Mouse (Mus musculus): ENCODE data around the gene Col18a1.

Gene Col18a1

DNA sequence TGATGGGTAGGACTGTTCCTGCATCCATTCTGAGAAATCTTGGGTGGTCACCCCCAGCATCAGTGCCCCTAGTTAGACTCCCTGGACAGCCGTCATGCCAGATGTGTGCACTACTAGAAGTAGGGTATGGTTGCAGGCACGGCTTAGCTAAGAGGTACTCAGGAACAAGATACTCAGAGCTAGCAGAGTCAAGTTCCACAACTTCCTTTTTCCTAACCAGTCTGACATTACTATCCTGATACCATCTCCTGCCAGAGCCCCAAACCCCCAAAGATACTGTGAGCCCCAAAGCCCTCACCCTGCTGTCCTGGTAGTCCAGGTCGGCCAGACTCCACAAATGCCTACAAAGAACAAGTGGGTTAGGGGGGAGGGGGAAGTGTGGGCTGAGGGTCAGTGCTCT lies 102.1 kb downstream of the Col18a1 start:
- no peak for DNase-seq (ENCODE audit: low read depth, low spot score)

DNA sequence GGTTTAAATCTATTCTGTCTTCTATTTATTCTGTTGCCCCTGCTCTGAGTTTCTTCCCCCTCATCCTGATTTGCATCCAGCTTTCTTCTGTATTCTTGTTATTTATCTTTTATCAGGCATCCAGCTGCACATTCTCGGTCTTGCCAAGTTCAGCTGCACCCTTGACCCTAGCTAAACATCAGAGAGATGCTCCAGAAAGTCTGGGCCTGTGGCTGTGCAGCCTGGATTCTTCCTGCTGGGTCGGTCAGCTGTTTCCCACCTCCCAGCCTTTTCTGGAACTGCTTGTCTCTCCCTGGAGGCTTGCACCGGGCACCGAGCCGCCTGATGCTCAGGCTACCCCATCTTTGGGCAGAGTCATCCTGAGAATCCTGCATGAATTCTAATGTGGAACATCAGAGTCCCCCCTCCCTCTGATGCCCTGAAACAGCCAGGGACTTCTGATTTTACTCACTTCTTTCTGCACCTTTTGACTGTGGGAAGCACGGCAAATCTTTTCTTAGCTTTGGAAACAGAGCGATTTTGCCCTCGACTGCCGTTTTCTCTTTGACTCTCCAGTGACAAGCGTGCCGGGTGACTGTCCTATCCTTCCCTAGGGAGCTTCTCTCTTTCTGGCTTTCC lies 103.8 kb downstream of the Col18a1 start:
- peak; percentile 24 for DNase-seq (ENCODE audit: low read depth, low spot score)

DNA sequence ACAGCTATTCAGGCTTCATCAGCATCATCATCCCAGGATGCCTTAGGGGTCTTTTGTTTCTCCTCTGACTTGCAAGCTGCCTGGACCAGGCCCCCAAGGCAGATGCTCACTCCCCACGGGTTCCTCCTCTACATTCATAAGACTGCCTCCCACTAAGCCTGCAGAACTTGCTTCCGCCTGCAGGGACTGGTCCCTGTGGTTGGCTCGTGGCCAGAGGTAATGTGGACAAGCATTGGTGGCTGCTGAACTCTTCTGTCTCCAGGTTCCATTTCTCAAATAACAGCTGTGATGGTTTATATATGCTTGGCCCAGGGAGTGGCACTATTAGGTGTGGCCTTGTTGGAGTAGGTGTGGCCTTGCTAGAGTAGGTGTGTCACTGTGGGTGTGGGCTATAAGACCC lies 104.9 kb downstream of the Col18a1 start:
- DNase-seq (ENCODE audit: low read depth, low spot score), result no peak

DNA sequence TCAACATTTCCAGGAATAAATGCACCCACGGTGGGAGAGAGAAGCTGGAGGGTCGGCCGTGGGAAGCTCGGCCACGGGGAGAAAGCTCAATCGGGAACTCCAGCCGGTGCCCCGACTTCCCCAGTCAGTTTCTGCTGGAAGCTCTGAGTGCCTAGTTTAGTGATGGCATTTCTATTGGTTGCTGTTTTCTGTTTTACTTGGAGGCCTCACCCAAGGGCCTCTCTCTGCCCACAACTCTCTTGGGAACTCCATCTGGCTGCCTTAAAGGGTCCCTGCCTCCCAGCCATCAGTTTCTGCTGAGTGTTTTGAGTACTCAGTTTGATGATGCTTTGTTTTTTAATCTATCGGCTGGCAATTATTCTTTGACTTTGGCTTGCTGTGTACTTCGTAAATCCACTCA lies 109.6 kb downstream of the Col18a1 start:
- no peak for DNase-seq (ENCODE audit: low read depth, low spot score)

DNA sequence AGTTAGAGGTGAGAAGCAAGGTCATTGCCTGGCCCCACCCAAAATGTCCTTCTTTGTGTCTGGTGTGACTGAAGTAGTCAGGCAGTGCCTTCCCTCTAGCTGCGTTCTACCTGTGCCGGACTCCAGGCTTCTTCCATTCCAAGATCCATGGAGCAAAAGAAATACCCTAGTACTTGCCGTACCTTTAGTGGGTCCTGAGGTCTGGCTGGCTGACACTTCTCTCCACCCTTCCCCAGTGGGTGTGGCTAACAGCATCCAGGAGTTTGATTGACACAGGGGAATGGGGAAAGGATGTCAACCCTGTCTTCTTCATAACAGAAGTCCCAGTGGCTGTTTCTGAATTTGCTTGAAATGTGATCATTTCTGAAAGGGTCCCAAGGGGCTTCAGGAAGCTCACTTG lies 117.7 kb downstream of the Col18a1 start:
- no peak for DNase-seq (ENCODE audit: low read depth, low spot score)

DNA sequence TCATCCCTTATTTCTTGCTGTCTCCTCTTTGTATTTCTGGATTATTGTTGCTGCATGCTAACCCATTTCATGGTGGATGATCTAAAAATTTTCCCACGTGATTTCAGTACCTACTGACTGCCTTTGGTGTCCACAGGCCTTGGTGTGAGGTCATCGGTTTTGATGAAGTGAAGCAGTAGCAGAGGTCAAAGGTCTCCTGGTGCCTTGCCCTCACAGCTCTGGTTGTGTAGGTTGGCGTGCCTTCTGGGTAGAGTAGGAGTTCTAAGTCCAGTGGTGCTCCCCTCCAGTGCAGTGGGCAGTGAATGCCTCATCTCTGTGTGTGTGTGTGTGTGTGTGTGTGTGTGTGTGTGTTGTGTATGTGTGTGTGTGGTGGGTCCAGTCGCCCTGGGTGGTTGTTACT lies 118.2 kb downstream of the Col18a1 start:
- DNase-seq (ENCODE audit: low read depth, low spot score), result no peak

DNA sequence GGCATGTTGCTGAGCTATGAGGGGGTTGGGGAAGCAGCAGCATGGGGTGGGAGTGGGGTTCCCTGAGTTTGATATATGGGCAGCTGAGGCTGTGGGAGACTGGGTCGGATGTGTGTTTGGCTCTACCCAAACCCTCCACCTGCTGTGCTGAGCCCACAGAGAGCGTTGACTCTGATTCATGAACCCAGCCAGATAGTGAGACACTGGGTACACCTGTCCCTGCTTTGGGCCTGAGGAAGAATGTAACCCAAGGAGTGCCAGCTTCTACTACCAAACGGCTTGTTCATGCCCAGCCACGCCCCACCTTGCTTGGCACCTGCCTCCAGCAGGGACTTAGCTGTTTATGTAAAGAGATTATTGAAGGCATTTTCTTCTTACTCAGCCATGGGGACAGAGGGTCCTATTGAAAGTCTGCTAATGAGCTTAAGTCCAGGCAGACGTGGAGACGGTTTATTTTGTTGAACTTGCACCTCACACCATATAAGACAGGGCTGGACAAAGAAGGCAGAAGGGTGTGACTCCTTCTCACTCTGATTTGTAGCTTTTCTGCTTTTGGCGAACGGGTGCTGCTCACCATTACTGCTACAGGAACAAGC lies 127.7 kb downstream of the Col18a1 start:
- DNase-seq (ENCODE audit: low read depth, low spot score), result no peak

DNA sequence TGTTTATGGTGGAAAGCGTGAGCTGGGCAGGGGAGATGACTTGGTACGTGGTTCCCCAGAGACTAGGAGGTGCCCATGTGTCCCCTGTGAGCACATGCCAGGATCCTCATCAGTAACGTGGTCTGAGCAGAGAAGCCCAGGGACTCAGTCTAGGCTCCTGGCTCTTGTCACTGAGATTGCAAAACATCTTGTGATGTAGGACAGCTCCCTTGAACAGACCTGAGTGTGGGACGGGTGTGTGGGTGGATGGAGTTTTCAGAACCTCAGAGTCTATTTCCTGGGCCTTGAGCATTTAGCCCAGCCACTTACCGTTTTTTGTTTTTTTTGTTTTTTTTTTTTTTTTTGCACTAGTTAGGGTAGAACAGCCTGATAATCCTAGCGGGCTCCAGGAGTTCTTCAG lies 130.9 kb downstream of the Col18a1 start:
- peak; percentile 88 for DNase-seq (ENCODE audit: low read depth, low spot score)

DNA sequence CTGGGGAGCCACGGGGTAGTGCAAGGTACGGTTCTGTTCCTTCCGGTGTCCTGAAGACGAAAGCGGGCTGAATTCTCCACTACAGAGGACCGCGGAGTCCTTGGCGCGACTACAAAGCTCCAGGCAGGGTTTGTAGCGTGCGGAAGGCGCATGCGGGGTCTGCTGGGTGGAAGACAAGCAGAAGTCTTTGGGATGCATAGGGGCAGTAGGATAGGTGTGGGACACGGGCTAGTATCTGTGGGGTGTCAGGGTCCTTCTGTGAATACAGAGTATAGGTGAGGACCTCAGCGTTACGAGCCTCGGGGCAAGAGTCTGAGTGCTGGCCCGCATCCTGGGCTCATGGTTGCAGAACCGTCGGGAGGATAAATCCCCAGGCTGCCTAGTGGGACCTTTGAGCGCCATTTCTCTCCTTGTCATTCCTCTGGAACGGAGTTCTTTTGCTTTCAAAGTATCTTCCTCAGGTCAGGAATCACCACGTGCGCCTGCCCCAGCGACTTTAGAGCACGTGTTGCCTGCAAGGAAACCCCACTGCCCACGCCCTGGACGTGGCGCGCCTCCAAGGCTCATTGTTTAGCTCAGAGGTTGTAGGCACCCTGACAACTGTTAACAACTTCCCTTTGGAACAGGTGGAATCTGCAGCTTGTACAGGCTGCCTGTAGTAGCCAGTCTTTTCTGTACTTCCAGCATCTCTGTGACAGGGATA lies 132.9 kb downstream of the Col18a1 start:
- peak; percentile 77 for DNase-seq (ENCODE audit: low read depth, low spot score)

DNA sequence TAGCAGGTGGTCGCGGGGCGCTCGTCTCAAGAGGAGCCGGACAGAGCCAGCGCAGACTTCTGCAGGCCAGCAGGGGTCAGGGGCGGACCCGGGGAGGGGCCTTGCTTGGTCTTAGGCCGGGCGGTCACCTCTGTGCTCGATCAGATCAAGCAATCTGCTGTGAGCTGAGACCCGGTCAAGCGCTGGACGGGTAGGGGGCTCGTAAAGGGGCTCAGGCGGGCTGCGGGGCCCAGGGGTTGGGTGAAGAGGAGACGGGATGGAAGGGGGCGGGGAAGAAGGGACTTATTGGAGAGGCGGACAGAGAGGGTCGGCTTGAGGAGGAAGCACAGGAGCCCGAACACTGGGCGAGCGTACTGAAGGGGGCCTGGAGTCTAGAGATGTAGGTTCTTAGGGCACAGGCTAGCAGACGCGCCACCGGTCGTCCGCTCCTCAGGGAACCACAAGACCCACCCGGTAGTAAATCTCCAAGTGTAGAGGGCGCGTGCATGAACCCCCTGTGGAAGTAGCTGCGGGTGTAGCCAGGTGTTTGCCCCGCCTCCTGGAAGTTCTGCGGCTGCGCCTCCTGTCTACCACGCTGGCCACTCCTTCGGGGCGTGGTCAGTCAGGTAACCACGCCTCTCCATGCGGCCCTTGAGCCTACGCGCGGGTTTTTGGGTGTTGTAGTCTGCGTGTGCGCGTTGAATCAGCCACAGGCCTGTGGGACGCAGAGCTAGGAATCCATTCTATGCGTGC lies 133.6 kb downstream of the Col18a1 start:
- DNase-seq (ENCODE audit: low read depth, low spot score), result peak; percentile 98

DNA sequence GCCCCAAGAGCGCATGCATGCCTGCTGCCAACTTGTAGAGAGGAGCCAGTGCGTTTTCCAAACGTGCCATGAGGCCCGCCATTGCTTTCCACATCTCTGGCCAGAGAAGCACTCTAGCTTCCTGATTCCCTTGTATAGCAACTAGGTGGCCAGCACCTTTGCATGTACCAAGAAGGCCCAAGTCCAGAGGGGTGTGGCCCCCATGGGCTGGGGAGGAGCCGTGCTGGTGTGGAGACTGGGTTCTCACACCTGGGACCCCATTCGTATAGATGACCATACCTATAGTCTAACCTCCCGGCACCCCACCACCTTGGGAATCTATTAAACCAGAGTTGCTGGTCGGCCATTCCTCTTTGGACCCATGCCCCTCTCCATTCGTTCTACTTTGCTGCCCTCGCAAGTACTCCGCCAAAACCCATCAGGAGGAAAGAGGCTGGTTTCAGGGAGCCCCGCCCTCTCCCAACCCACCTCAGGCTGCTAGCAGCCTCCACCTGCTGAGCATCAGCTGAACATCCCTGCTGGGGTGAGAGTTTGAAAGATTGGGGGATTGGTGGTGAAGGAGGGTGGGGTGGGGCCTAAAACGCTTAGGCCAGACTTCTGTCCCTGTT lies 134.5 kb downstream of the Col18a1 start, which contains the start of gene Slc19a1:
Gene Slc19a1, plus strand, starts transcription at position 474 of the 608 bp plus-strand sequence.
- DNase-seq (ENCODE audit: low read depth, low spot score), result peak; percentile 17

DNA sequence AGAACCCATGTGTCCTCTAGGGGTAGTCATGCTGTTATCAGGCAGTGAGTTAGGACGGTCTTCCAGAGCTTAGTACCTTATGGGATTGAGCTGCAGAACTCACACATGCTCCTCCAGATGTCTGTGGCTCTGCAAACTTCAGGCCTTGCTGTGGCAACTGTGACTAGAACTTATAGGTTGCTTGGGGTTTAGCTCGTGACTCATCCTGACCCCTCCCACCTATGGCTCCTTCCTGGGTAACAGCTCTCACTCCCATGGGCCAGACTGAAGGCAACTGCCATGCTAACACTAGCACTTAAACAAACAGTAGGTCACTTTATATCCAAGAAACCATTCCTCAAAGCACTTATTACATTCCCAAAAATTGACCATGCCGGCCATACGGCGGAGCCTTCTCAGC lies 135.7 kb downstream of the Col18a1 start:
- no peak for DNase-seq (ENCODE audit: low read depth, low spot score)

DNA sequence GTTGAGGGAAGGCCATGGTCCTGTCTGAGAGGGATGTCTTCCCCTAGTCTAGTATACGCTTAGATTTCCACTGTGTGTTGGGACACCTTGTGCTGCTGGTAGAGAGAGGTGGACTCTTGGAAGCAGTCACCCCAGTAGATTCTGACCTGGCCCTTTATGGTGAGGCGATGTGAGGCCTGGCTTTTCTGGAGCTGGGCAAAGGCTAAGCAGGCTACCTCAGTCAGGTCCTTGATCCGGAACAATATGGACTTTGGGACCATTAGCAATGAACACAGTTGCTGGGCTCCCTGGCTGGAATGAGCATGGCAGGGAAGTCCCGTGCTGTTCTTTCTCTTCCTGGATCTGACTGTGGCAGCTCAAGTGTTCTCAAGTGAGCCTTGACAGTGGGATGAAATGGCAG lies 136.6 kb downstream of the Col18a1 start:
- no peak for DNase-seq (ENCODE audit: low read depth, low spot score)

DNA sequence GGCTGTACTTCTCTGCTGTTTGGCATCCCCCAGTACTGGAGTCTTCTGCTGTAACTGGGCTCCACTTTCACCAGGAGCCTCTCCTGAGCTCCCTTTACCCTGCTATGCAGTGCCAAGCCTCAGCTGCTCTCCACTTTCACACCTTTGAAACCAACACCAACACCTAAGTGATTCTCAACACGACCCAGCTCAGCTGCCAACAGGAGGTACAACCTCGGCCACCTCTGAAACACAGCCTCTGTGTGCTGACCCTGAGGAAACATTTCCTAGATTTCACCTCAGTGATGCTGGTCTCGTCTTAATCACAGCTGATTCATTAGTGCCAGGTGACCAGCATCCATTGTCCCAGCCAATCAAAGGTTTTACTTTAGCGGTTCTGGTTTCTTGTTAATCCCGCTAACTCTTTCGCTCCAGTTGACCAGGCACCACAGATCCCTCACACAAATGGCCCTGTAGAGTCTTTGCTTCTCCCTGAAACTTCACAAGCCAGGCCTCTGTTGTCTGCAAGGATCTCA lies 137.5 kb downstream of the Col18a1 start:
- DNase-seq (ENCODE audit: low read depth, low spot score), result no peak

DNA sequence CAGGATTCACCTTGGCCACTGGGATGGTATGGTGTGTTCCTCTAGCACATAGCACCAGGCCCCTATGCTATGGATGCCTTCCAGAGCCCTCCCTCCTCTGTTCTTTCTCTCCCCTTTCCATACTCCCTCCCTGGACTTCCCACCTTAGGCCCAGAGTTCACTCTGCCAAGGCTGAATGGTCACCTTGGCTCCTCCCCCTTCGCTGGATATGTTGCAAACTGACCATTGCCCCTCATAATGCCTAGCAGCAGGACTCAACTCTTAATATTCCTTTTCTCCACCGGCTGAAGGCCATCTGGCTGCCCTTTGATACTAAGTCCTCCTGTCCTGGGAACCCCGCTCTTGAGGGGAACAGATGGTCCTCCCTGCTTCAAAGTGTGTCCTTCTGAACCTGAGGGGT lies 139.4 kb downstream of the Col18a1 start:
- DNase-seq (ENCODE audit: low read depth, low spot score), result no peak

DNA sequence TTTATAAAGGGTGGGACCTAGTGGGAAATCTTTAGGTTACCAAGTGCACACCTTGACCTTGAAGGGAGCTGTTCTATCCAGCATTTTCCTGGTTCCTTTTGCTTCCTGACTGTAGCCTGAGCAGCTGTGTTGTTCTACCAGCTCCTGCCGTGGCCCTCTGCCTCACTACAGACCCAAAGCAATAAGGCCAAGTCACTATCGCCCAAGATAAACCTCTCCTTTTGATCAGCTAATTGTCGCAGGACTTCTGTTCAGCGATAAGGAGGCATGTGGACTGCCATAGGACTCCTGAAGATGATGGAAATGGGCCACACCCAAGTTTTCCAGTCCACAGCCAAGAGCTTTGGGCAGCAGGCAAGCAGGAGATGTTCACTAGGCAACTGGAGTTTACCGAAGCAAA lies 142.1 kb downstream of the Col18a1 start:
- DNase-seq (ENCODE audit: low read depth, low spot score), result no peak

DNA sequence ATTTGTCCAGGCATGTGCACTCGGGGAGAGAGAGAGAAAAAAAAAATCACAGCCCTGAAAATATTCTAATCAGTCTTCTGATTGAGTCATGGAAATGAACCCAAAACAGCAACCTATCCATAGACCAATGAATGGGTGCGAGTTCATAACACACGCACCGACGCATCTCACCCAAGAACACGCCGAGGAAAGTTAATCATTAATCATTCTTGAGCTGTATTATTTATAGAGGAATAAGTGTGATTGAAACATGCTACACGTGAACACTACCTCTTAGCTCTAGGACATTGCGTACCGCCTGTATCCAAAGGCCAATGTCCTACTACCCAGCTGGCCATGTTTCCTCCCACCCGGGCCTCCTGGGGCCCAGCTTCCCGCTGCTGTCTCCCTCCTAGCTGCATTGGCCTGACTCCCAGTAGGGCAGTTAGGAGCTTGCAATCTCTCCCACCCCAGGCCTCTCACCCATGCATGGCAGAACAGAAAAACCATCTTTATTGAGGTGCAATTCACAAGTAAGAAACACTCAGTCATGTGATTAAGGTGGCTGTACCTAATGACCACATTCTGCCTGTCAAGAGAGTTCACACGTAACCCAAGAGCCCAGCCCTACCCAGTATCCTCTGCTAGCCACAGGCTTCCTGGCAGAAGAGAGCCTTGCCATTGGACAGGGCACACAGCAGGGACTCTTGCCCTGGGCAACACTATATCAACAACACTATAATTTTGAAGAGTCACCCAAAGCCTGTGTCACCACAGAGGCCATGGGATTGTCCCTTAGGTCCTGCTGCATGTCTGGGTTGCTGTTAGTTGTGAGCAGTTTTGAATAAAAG lies 143.8 kb downstream of the Col18a1 start:
- DNase-seq (ENCODE audit: low read depth, low spot score), result no peak

DNA sequence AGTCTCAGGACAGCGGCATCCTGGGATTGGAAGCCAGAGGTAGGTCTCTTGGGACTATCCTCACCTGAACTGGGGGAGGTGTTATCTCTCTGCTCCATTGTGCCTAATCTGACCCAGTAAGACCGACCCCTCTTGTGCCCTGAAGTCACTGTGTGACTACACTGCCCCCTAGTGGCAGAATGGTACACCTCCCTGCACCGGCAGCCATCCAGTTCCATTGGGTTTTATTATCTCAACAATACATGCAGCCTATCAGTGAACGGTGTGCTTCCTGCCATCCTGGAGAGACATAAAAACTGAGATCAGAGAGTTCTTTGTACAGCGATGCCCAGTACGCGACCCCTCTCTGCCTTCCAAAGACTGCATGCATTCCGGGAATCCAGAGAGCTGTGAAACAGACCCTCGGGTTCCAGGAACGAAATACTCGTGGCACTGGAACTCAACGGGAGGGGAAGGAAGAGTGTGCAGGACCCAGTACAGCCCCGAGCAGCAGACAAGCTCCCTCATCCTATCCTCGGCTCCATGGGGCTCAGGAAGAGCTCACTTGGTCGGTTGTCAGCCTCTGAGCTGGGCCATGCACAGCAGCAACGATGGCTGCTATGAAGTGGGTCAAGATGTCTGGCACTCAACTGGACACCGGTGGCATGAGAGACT lies 144.8 kb downstream of the Col18a1 start:
- peak; percentile 93 for DNase-seq (ENCODE audit: low read depth, low spot score)

DNA sequence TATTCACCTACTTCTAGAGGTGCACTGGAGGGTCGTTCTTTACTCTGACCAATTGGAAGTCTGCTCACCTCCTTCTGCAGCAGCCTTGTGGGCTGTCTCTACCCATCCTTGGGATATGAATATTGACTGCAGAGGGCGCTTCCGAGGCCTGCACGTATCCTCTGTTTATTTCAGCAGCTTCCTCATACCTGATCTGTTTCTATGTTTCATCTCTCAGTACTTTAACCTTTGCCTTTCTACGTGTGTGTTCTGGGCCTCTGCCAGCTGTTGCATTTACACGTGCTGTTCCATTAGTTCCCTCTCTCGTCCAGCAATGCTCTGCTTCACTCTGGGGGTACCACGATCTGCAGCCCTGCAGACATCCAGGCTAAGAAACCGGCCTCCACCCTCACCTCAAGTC lies 148.7 kb downstream of the Col18a1 start:
- no peak for DNase-seq (ENCODE audit: low read depth, low spot score)

DNA sequence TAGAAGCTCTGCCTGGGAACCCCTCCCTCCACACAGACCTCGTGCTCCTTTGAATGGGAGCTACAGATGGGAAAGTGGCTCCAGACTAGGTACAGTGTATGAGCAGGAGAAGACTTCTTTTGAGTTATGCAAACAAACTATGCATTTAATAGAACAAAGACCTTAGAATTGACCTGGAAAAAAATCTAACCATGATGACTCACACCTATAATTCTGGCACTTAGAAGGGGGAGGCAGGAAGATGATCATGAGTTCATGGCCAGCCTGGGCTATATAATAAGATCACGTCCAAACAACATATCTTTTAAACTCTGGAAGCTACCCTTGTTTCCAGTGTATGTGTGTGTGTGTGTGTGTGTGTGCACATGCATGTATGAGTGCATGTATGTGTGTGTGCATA lies 149.3 kb downstream of the Col18a1 start:
- DNase-seq (ENCODE audit: low read depth, low spot score), result no peak
